Mouse (Mus musculus): ENCODE results near the gene Rbm45. TPM values are rescaled to one million over a fixed set of nuclear protein-coding genes. Genes with fewer than 3 reads are reported as not detected.

Rbm45 gene
- total and polyA plus RNA-seq, 3 experiments: 53.3 to 61.4 (median 53.7) TPM

DNA sequence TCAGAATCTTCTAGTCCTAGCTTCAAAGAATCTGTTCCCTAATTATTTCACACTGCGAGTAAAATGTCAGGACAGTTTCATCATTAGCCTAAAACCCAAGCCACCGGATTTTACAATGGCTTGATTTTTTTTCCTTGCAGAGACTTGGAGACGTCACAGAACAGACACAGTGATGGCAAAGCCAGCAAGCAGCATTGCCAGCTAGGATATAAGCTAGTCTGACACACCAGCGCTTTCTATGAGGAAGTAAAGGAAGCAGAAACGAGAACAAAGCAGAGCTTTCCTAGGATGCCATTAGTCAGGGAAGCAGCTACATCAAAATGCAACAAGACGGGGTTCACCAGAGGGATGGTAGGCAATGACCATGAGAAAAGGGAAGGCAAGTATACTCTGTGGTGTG is 21.9 kb upstream of the Rbm45 start:
- Histone ChIP-seq H3K36me3 (replicated peaks in 1 of 2; ENCODE audit: control insufficient read depth in 1 of 2, insufficient read depth in 1 of 2, low read length in 1 of 2) (no peaks in the 10 kb centered on the region), H3K27ac (ENCODE audit: insufficient read depth, low read depth) (no peak overlapping the region), H3K79me2 (replicated peaks; ENCODE audit: control insufficient read depth, extremely low read depth, insufficient read depth, poor library complexity, severe bottlenecking) (no peaks in the 10 kb centered on the region), H3K9me3 (replicated peaks; ENCODE audit: low read length) (peaks cover 2% of the 10 kb centered on the region), H3K4me3 (replicated peaks in 1 of 3; ENCODE audit: low read depth in 2 of 3, low read length in 2 of 3, poor library complexity in 1 of 3) (no peak overlapping the region), H3K9ac (ENCODE audit: insufficient read depth, low read depth) (no peak overlapping the region), H3K4me2 (ENCODE audit: insufficient read depth, low read depth, poor library complexity, severe bottlenecking) (no peak overlapping the region), H3K27me3 (replicated peaks) (no peaks in the 10 kb centered on the region), H3K4me1 (ENCODE audit: control insufficient read depth in 1 of 2, insufficient read depth in 2 of 2) (no peaks in the 10 kb centered on the region)
- dilution Hi-C loops (cut with MboI; ENCODE audit: extremely low pct_ligation_motif_present, extremely low pct_unique_long_range_greater_than_20kb, low sequenced_read_pairs): no loop called here
- TF ChIP-seq JUN (IDR thresholded peaks at IDR 0.05; ENCODE audit: insufficient read depth, low read depth, low read length): no peak
- no peak for TF ChIP-seq MXI1 (IDR thresholded peaks at IDR 0.05; ENCODE audit: low read depth, low read length)
- no peak for TF ChIP-seq USF2 (conservative IDR thresholded peaks at IDR 0.05; ENCODE audit: low read depth, low read length)
- no peak for TF ChIP-seq CHD1 (IDR thresholded peaks at IDR 0.05; ENCODE audit: low read depth, low read length)
- TF ChIP-seq BHLHE40 (IDR thresholded peaks at IDR 0.05; ENCODE audit: low read depth, low read length): no peak
- no peak for TF ChIP-seq SMC3 (IDR thresholded peaks at IDR 0.05; ENCODE audit: low read depth, low read length)
- TF ChIP-seq RAD21 (IDR thresholded peaks at IDR 0.05; ENCODE audit: low read depth, low read length): no peak
- no peak for TF ChIP-seq KAT2A (IDR thresholded peaks at IDR 0.05; ENCODE audit: insufficient replicate concordance, low read length)
- no peak for TF ChIP-seq HCFC1 (IDR thresholded peaks at IDR 0.05; ENCODE audit: low read depth, low read length)
- TF ChIP-seq ETS1 (conservative IDR thresholded peaks at IDR 0.05; ENCODE audit: low read depth, low read length): no peak
- no peak for TF ChIP-seq USF1 (IDR thresholded peaks at IDR 0.05; ENCODE audit: low read depth, low read length)
- TF ChIP-seq MAZ (IDR thresholded peaks at IDR 0.05; ENCODE audit: low read depth, low read length): no peak
- in situ Hi-C loops (cut with MboI; ENCODE audit: low pct_ligation_motif_present, low pct_unique_long_range_greater_than_20kb, low sequenced_read_pairs): no loop called here
- no peak for DNase-seq (ENCODE audit: extremely low read depth)

GRCm38 (mm10) chr2:76360226-76360625 is 9.6 kb upstream of the Rbm45 start, which contains the start of gene Cyct:
TSS of gene Cyct (minus strand) at chr2:76360450.
- Histone ChIP-seq H3K4me1 (ENCODE audit: control insufficient read depth in 1 of 2, insufficient read depth in 2 of 2) (no peaks in the 10 kb centered on the region), H3K27ac (ENCODE audit: insufficient read depth, low read depth) (no peak within 1 kb of the TSS), H3K9me3 (replicated peaks; ENCODE audit: low read length) (no peaks in the 10 kb centered on the region), H3K4me2 (ENCODE audit: insufficient read depth, low read depth, poor library complexity, severe bottlenecking) (no peak within 1 kb of the TSS), H3K4me3 (replicated peaks in 1 of 3; ENCODE audit: low read depth in 2 of 3, low read length in 2 of 3, poor library complexity in 1 of 3) (no peak within 1 kb of the TSS), H3K36me3 (replicated peaks in 1 of 2; ENCODE audit: control insufficient read depth in 1 of 2, insufficient read depth in 1 of 2, low read length in 1 of 2) (no peaks in the 10 kb centered on the region), H3K27me3 (replicated peaks) (no peaks in the 10 kb centered on the region), H3K79me2 (replicated peaks; ENCODE audit: control insufficient read depth, extremely low read depth, insufficient read depth, poor library complexity, severe bottlenecking) (no peaks in the 10 kb centered on the region), H3K9ac (ENCODE audit: insufficient read depth, low read depth) (no peak within 1 kb of the TSS)
- no peak for TF ChIP-seq NRF1 (IDR thresholded peaks at IDR 0.05; ENCODE audit: low read depth, low read length)
- no peak for TF ChIP-seq EP300 (IDR thresholded peaks at IDR 0.05; ENCODE audit: low read length)
- TF ChIP-seq USF2 (conservative IDR thresholded peaks at IDR 0.05; ENCODE audit: low read depth, low read length): no peak
- no peak for DNase-seq (ENCODE audit: extremely low read depth)
- dilution Hi-C loops (cut with MboI; ENCODE audit: extremely low pct_ligation_motif_present, extremely low pct_unique_long_range_greater_than_20kb, low sequenced_read_pairs): no loop called here
- in situ Hi-C loops (cut with MboI; ENCODE audit: low pct_ligation_motif_present, low pct_unique_long_range_greater_than_20kb, low sequenced_read_pairs): no loop called here

DNA sequence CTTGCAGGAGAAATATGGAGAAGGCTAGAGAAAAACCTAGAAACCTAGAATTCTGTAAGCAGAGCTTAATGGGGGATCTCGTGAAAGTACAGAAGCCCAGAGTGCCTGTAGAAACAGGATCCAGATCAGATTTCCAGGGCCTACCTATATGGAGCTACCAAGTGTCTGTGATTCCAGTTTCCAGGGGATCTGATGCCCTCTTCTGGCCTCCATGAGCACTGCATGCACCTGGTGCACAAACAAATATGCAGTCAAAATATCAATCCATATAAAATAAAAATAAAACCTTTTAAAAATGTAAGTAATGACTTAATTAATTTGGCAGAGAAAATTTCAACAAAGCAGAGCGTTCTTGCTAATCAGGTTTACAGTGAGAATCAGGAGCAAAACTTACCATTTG is 7.7 kb upstream of the Rbm45 start:
- Histone ChIP-seq H3K79me2 (replicated peaks; ENCODE audit: control insufficient read depth, extremely low read depth, insufficient read depth, poor library complexity, severe bottlenecking) (no peaks in the 10 kb centered on the region), H3K9me3 (replicated peaks; ENCODE audit: low read length) (no peaks in the 10 kb centered on the region), H3K9ac (ENCODE audit: insufficient read depth, low read depth) (no peak overlapping the region), H3K27me3 (replicated peaks) (no peaks in the 10 kb centered on the region), H3K36me3 (replicated peaks in 1 of 2; ENCODE audit: control insufficient read depth in 1 of 2, insufficient read depth in 1 of 2, low read length in 1 of 2) (no peaks in the 10 kb centered on the region), H3K4me1 (ENCODE audit: control insufficient read depth in 1 of 2, insufficient read depth in 2 of 2) (no peaks in the 10 kb centered on the region), H3K4me2 (ENCODE audit: insufficient read depth, low read depth, poor library complexity, severe bottlenecking) (no peak overlapping the region), H3K27ac (ENCODE audit: insufficient read depth, low read depth) (no peak overlapping the region), H3K4me3 (replicated peaks in 1 of 3; ENCODE audit: low read depth in 2 of 3, low read length in 2 of 3, poor library complexity in 1 of 3) (no peak overlapping the region)
- no peak for DNase-seq (ENCODE audit: extremely low read depth)
- in situ Hi-C loops (cut with MboI; ENCODE audit: low pct_ligation_motif_present, low pct_unique_long_range_greater_than_20kb, low sequenced_read_pairs) (no loop called here), dilution Hi-C loops (cut with MboI; ENCODE audit: extremely low pct_ligation_motif_present, extremely low pct_unique_long_range_greater_than_20kb, low sequenced_read_pairs) (no loop called here)
- TF ChIP-seq SMC3 (IDR thresholded peaks at IDR 0.05; ENCODE audit: low read depth, low read length) (peak; percentile 39), POLR2A (IDR thresholded peaks at IDR 0.05; ENCODE audit: low read depth, low read length) (no peak), CHD1 (IDR thresholded peaks at IDR 0.05; ENCODE audit: low read depth, low read length) (no peak), RAD21 (IDR thresholded peaks at IDR 0.05; ENCODE audit: low read depth, low read length) (peak; percentile 54), CTCF (conservative IDR thresholded peaks at IDR 0.05 in 1 of 2, IDR thresholded peaks at IDR 0.05 in 1 of 2; ENCODE audit: low read depth in 2 of 2, low read length in 2 of 2) (peak; percentile 34 to 61; a peak in 3 of 4 replicates)

Data from CH12.LX (cell line).